Mouse (Mus musculus) layer of hippocampus, adult 9-11 months (tissue): ENCODE measurements around the gene Ccdc191.
A peak's percentile ranks its signal among the peaks of the same experiment; 100 is the strongest.

Experiments
- DNase-seq: peaks from one replicate; pipeline ENCODE4 v3.0.0; 2022

The Ccdc191 gene

GRCm38 (mm10) chr16:43932319-43932718, 42.7 kb downstream of the Ccdc191 start:
- DNase-seq, result no peak

- no peak for DNase-seq
Observed at GRCm38 (mm10) chr16:43933041-43933440, 43.4 kb downstream of the Ccdc191 start.

GRCm38 (mm10) chr16:43934856-43935255, 45.3 kb downstream of the Ccdc191 start:
- DNase-seq, result no peak

GRCm38 (mm10) chr16:43935367-43935766, 45.8 kb downstream of the Ccdc191 start:
- peak; percentile 27 for DNase-seq

GRCm38 (mm10) chr16:43935892-43936291, 46.3 kb downstream of the Ccdc191 start:
- DNase-seq, result no peak

GRCm38 (mm10) chr16:43940846-43941245, 51.2 kb downstream of the Ccdc191 start:
- no peak for DNase-seq

- DNase-seq, result no peak
Observed at GRCm38 (mm10) chr16:43945351-43945750, 55.8 kb downstream of the Ccdc191 start.

- DNase-seq, result no peak
Observed at GRCm38 (mm10) chr16:43945869-43946268, 56.3 kb downstream of the Ccdc191 start.

- no peak for DNase-seq
Observed at GRCm38 (mm10) chr16:43951591-43951990, 62.0 kb downstream of the Ccdc191 start.

- DNase-seq, result no peak
Observed at GRCm38 (mm10) chr16:43954913-43955312, 65.3 kb downstream of the Ccdc191 start.

- no peak for DNase-seq
Observed at GRCm38 (mm10) chr16:43958038-43958437, 68.4 kb downstream of the Ccdc191 start.

GRCm38 (mm10) chr16:43963291-43963690, 73.7 kb downstream of the Ccdc191 start:
- DNase-seq, result no peak

GRCm38 (mm10) chr16:43963780-43964179, 74.2 kb downstream of the Ccdc191 start:
- no peak for DNase-seq

- DNase-seq, result no peak
Observed at GRCm38 (mm10) chr16:43965781-43966389, 76.3 kb downstream of the Ccdc191 start.

- no peak for DNase-seq
Observed at GRCm38 (mm10) chr16:43970426-43970825, 80.8 kb downstream of the Ccdc191 start.

- no peak for DNase-seq
Observed at GRCm38 (mm10) chr16:43971189-43971588, 81.6 kb downstream of the Ccdc191 start.

GRCm38 (mm10) chr16:43971741-43972140, 82.1 kb downstream of the Ccdc191 start:
- no peak for DNase-seq

- DNase-seq, result no peak
Observed at GRCm38 (mm10) chr16:43972391-43972790, 82.8 kb downstream of the Ccdc191 start.

- no peak for DNase-seq
Observed at GRCm38 (mm10) chr16:43973147-43973546, 83.5 kb downstream of the Ccdc191 start.

- DNase-seq, result no peak
Observed at GRCm38 (mm10) chr16:43973606-43974220, 84.1 kb downstream of the Ccdc191 start.

GRCm38 (mm10) chr16:43979010-43979327, 89.4 kb downstream of the Ccdc191 start:
- no peak for DNase-seq

- no peak for DNase-seq
Observed at GRCm38 (mm10) chr16:43979328-43980109, 89.9 kb downstream of the Ccdc191 start, which contains the start of gene Zdhhc23. TSS of gene Zdhhc23 (minus strand) at chr16:43979791.

GRCm38 (mm10) chr16:43980110-43980609, 90.6 kb downstream of the Ccdc191 start:
- no peak for DNase-seq

GRCm38 (mm10) chr16:43986299-43986698, 96.7 kb downstream of the Ccdc191 start:
- no peak for DNase-seq
